Mouse (Mus musculus): ENCODE measurements around the gene Gm20388. TPM values are rescaled to one million over a fixed set of nuclear protein-coding genes. Genes with fewer than 3 reads are reported as not detected.
A peak's percentile ranks its signal among the peaks of the same experiment; 100 is the strongest.

Gm20388 gene
- total and polyA plus RNA-seq, 3 experiments, result 0.02 to 0.05 TPM; not detected in 1

DNA sequence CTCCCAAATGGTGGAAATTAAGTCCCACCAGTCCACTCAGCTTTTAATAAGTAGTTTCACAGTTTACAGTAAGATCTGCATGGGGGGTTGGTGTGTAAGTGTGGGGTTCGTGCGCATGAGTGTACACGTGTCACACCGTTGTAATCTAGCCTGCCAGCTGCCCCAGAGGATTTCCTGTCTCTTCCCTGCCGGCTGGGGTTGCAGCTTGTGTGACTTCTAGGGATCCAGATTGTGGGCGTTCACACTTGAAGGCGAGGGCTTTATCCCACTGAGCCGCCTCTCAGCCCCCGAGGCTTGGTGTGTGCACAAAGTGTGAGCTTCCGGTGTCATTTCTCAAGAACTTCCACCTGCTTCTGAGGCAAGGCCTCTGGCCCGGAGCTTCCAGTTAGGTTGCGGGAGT is 61.9 kb downstream of the Gm20388 start:
- ATAC-seq (ENCODE audit: extremely low read depth, insufficient number of reproducible peaks, low FRiP score, poor library complexity, severe bottlenecking), result peak; percentile 48
- TF ChIP-seq GATA2 (IDR thresholded peaks at IDR 0.05; ENCODE audit: borderline replicate concordance, low read depth, low read length), result no peak
- no peak for TF ChIP-seq TAL1 (conservative IDR thresholded peaks at IDR 0.05; ENCODE audit: low read depth, low read length)
- no peak for TF ChIP-seq GATA1 (IDR thresholded peaks at IDR 0.05; ENCODE audit: borderline replicate concordance, low read length)
- TF ChIP-seq CTCF (IDR thresholded peaks at IDR 0.05; ENCODE audit: low read depth, low read length), result no peak
- no peak for TF ChIP-seq POLR2AphosphoS5 (IDR thresholded peaks at IDR 0.05; ENCODE audit: insufficient replicate concordance, low read depth, low read length)
- DNase-seq (ENCODE audit: low spot score), result no peak
- Histone ChIP-seq H3K36me3 (replicated peaks) (no peaks in the 10 kb centered on the region), H3K4me3 (ENCODE audit: low read depth, low read length) (no peak overlapping the region), H3K4me1 (ENCODE audit: insufficient read depth, low read depth, low read length) (no peaks in the 10 kb centered on the region), H3K9me3 (replicated peaks) (peaks cover 5% of the 10 kb centered on the region), H3K27me3 (ENCODE audit: insufficient read depth, low read length) (peaks cover 42% of the 10 kb centered on the region)

DNA sequence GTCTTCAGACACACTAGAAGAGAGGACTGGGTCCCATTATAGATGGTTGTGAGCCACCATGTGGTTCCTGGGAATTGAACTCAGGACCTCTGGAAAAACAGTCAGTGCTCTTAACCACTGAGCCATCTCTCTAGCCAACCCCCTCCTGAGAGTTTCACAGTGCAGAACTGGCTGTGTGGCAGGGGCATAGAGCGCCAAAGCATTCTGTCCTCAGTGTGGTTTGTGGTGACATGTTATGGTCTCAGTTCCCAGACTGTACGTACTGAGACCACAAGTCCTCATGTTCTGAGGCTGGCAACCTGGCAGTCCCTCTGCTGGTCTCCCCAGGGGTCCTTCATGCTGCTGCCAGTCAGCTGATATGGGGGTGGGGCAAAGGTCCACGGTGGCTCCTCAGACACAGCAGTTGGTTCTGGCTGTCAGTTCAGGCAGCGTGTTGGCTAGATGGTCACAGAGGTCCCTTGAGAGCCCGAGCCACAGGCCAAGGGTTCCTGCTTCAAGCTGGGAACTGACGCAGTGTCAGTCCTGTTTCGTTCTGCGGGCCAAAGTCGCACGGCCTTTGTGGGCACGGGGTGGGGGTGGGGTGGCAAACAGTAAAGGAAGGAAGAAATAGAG is 68.2 kb downstream of the Gm20388 start:
- Histone ChIP-seq H3K4me1 (ENCODE audit: insufficient read depth, low read depth, low read length) (no peaks in the 10 kb centered on the region; the same call in 1 of the 2 replicates), H3K9me3 (replicated peaks) (no peaks in the 10 kb centered on the region), H3K27me3 (ENCODE audit: insufficient read depth, low read length) (peaks cover 44% of the 10 kb centered on the region), H3K36me3 (replicated peaks) (no peaks in the 10 kb centered on the region), H3K4me3 (ENCODE audit: low read depth, low read length) (no peak overlapping the region)
- DNase-seq (ENCODE audit: low spot score) (no peak), ATAC-seq (ENCODE audit: extremely low read depth, insufficient number of reproducible peaks, low FRiP score, poor library complexity, severe bottlenecking) (no peak)
- TF ChIP-seq GATA1 (IDR thresholded peaks at IDR 0.05; ENCODE audit: borderline replicate concordance, low read length) (no peak), CTCF (IDR thresholded peaks at IDR 0.05; ENCODE audit: low read depth, low read length) (no peak), GATA2 (IDR thresholded peaks at IDR 0.05; ENCODE audit: borderline replicate concordance, low read depth, low read length) (no peak), POLR2AphosphoS5 (IDR thresholded peaks at IDR 0.05; ENCODE audit: insufficient replicate concordance, low read depth, low read length) (no peak), TAL1 (conservative IDR thresholded peaks at IDR 0.05; ENCODE audit: low read depth, low read length) (no peak)

DNA sequence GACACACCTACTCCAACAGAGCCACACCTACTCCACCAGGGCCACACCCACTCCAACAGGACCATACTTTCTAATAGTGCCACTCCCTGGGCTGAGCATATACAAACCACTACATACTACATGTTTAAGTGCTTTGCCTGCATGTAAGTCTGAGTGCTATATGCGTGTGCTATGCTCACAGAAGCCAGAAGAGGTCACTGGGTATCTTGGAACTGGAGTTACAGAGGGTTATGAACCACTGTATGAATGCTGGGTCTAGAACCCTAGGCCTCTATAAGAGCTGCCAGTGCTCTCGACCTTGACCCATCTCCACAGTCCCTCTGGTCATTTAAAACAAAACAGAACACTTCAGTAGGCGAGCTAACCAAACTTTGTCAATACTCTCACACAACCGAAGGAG is 70.6 kb downstream of the Gm20388 start:
- DNase-seq (ENCODE audit: low spot score), result no peak
- H3K4me1 ChIP-seq (ENCODE audit: insufficient read depth, low read depth, low read length), result no peaks in the 10 kb centered on the region; the same call in 1 of the 2 replicates
- H3K9me3 ChIP-seq (replicated peaks), result no peaks in the 10 kb centered on the region
- no peaks in the 10 kb centered on the region for H3K36me3 ChIP-seq (replicated peaks)
- H3K4me3 ChIP-seq (ENCODE audit: low read depth, low read length), result no peak overlapping the region
- peaks cover 36% of the 10 kb centered on the region for H3K27me3 ChIP-seq (ENCODE audit: insufficient read depth, low read length)
- no peak for TF ChIP-seq GATA2 (IDR thresholded peaks at IDR 0.05; ENCODE audit: borderline replicate concordance, low read depth, low read length)
- TF ChIP-seq GATA1 (IDR thresholded peaks at IDR 0.05; ENCODE audit: borderline replicate concordance, low read length), result no peak
- TF ChIP-seq POLR2AphosphoS5 (IDR thresholded peaks at IDR 0.05; ENCODE audit: insufficient replicate concordance, low read depth, low read length), result no peak
- no peak for TF ChIP-seq TAL1 (conservative IDR thresholded peaks at IDR 0.05; ENCODE audit: low read depth, low read length)
- no peak for ATAC-seq (ENCODE audit: extremely low read depth, insufficient number of reproducible peaks, low FRiP score, poor library complexity, severe bottlenecking)

DNA sequence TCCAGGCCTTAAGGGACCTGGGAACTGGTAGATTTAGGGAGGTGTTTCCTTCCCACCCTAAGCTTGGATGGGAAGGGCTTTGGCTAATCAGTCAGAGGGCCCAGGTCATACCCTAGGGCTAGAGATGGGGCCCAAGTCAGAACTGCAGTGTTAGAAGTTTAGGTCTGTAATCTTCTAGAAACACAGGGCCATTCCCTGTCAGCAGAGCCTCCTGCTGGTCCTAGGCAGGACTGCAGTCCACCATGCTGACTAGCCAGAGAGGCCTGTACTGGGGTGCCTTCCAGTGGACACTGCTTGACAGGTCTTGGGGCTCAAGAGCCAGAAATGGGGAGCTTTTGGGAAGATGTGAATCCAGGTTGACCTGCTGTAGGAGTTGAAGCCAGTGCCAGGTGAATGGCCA is 73.4 kb downstream of the Gm20388 start:
- peaks cover 31% of the 10 kb centered on the region for H3K27me3 ChIP-seq (ENCODE audit: insufficient read depth, low read length)
- no peaks in the 10 kb centered on the region for H3K9me3 ChIP-seq (replicated peaks)
- no peaks in the 10 kb centered on the region for H3K36me3 ChIP-seq (replicated peaks)
- no peak overlapping the region for H3K4me3 ChIP-seq (ENCODE audit: low read depth, low read length)
- TF ChIP-seq CTCF (IDR thresholded peaks at IDR 0.05; ENCODE audit: low read depth, low read length), result peak; percentile 30; the same call in 1 of the 2 replicates
- no peak for TF ChIP-seq TAL1 (conservative IDR thresholded peaks at IDR 0.05; ENCODE audit: low read depth, low read length)
- H3K4me1 ChIP-seq (ENCODE audit: insufficient read depth, low read depth, low read length), result no peaks in the 10 kb centered on the region; the same call in 1 of the 2 replicates
- ATAC-seq (ENCODE audit: extremely low read depth, insufficient number of reproducible peaks, low FRiP score, poor library complexity, severe bottlenecking), result no peak
- DNase-seq (ENCODE audit: low spot score), result peak; percentile 14

DNA sequence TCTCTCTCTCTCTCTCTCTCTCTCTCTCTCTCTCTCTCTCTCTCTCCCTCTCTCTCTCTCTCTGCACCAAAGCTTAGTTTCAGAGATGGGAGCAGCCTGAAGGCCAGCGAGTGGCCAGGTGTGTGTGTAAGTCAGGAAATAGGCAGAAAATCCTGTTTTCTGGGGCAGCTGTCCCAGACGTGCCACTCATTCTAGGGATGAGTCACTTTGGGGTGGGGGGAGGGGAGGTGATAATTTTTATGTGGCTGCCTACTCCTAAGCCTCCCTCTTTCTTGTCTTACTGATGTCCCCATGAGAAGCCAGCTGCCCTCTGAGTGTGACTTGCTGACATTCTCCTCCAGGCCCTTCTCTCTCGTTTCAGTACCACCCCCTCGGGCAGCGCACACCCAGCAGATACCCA is 75.5 kb downstream of the Gm20388 start:
- ATAC-seq (ENCODE audit: extremely low read depth, insufficient number of reproducible peaks, low FRiP score, poor library complexity, severe bottlenecking), result no peak

DNA sequence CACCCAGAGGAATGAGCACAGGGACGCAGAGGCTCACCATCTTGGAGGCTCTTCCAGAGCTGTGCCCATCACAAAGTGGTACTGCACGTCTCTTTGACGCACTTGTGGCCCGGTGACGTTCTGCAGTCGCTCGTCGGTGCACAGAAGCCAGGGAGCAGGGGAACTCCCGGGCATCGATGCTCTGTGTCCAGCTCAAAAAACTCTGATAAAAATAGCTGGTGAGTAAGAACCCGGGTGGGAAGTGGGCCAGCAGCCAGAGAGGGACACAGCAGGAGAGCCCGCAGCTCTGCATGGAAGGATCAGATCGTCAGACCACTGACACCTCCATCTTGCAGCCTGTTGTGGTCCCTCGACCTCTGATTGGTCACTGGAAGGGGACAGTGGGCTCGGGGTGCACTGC is 77.4 kb downstream of the Gm20388 start:
- H3K27me3 ChIP-seq (ENCODE audit: insufficient read depth, low read length), result peaks cover 32% of the 10 kb centered on the region
- H3K9me3 ChIP-seq (replicated peaks), result no peaks in the 10 kb centered on the region
- H3K4me3 ChIP-seq (ENCODE audit: low read depth, low read length), result no peak overlapping the region
- no peak for TF ChIP-seq GATA1 (IDR thresholded peaks at IDR 0.05; ENCODE audit: borderline replicate concordance, low read length)
- H3K36me3 ChIP-seq (replicated peaks), result no peaks in the 10 kb centered on the region
- no peaks in the 10 kb centered on the region; the same call in 1 of the 2 replicates for H3K4me1 ChIP-seq (ENCODE audit: insufficient read depth, low read depth, low read length)
- DNase-seq (ENCODE audit: low spot score), result no peak
- no peak for ATAC-seq (ENCODE audit: extremely low read depth, insufficient number of reproducible peaks, low FRiP score, poor library complexity, severe bottlenecking)

More for the DNA sequence above, 75.5 kb downstream of the Gm20388 start:
- no peaks in the 10 kb centered on the region for H3K36me3 ChIP-seq (replicated peaks)
- no peaks in the 10 kb centered on the region; the same call in 1 of the 2 replicates for H3K4me1 ChIP-seq (ENCODE audit: insufficient read depth, low read depth, low read length)
- no peak overlapping the region for H3K4me3 ChIP-seq (ENCODE audit: low read depth, low read length)
- no peak for DNase-seq (ENCODE audit: low spot score)
- H3K9me3 ChIP-seq (replicated peaks), result no peaks in the 10 kb centered on the region
- peaks cover 32% of the 10 kb centered on the region for H3K27me3 ChIP-seq (ENCODE audit: insufficient read depth, low read length)
- TF ChIP-seq GATA1 (IDR thresholded peaks at IDR 0.05; ENCODE audit: borderline replicate concordance, low read length), result no peak
- TF ChIP-seq GATA2 (IDR thresholded peaks at IDR 0.05; ENCODE audit: borderline replicate concordance, low read depth, low read length), result no peak
- TF ChIP-seq TAL1 (conservative IDR thresholded peaks at IDR 0.05; ENCODE audit: low read depth, low read length), result no peak
- TF ChIP-seq CTCF (IDR thresholded peaks at IDR 0.05; ENCODE audit: low read depth, low read length), result no peak
- TF ChIP-seq POLR2AphosphoS5 (IDR thresholded peaks at IDR 0.05; ENCODE audit: insufficient replicate concordance, low read depth, low read length), result no peak

DNA sequence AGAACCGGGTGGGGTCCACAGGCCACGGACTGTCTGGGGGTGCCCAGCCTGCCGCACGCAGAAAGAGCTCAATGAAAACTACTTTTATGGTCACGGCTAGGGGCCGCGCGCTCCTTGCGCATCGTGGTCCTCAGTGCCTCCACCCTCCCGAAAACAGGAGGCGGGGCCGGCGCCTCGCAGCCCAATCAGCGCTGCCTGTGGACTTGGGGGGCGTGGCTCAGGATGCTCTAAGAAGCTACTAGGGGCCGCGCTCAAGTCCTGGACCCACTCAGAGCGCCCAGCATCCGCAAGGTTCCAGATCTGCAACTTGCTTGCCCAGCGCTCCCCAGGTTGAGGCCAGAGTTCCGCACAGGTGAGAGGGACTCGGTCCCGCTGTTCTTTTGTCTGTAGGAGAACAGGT is 81.6 kb downstream of the Gm20388 start, which contains the start of gene Crispld2:
Gene Crispld2 (plus strand): TSS at position 190 of the 400 bp plus-strand sequence.
- peaks cover 52% of the 10 kb centered on the region for H3K27me3 ChIP-seq (ENCODE audit: insufficient read depth, low read length)

More for the DNA sequence above, 81.6 kb downstream of the Gm20388 start, which contains the start of gene Crispld2:
- no peak for TF ChIP-seq POLR2AphosphoS5 (IDR thresholded peaks at IDR 0.05; ENCODE audit: insufficient replicate concordance, low read depth, low read length)
- no peak for TF ChIP-seq GATA2 (IDR thresholded peaks at IDR 0.05; ENCODE audit: borderline replicate concordance, low read depth, low read length)
- no peak for TF ChIP-seq CTCF (IDR thresholded peaks at IDR 0.05; ENCODE audit: low read depth, low read length)
- TF ChIP-seq TAL1 (conservative IDR thresholded peaks at IDR 0.05; ENCODE audit: low read depth, low read length), result no peak
- no peak for TF ChIP-seq GATA1 (IDR thresholded peaks at IDR 0.05; ENCODE audit: borderline replicate concordance, low read length)
- ATAC-seq (ENCODE audit: extremely low read depth, insufficient number of reproducible peaks, low FRiP score, poor library complexity, severe bottlenecking) (no peak), DNase-seq (ENCODE audit: low spot score) (no peak)
- Histone ChIP-seq H3K4me1 (ENCODE audit: insufficient read depth, low read depth, low read length) (no peaks in the 10 kb centered on the region), H3K4me3 (ENCODE audit: low read depth, low read length) (no peak within 1 kb of the TSS), H3K9me3 (replicated peaks) (no peaks in the 10 kb centered on the region), H3K36me3 (replicated peaks) (no peaks in the 10 kb centered on the region)

All from G1E (cell line).